Mouse (Mus musculus) intestine, embryonic 16.5 days (tissue): Measurements from ENCODE around the gene Hist2h2ab. TPM values are rescaled to one million over a fixed set of nuclear protein-coding genes. Genes with fewer than 3 reads are reported as not detected.
"Not testable (repeated sequence)": the region's sequence is repeated elsewhere in the genome, so short reads cannot be mapped to it uniquely, and the experiment has no call there.

Source experiments
- ATAC-seq: fragments of 200-750 bp; cut with Nextera tagmentation; 2 replicates; pipeline ENCODE4 v1.8.0; 2017; ENCODE audit warnings: moderate TSS enrichment, moderate library complexity
- H3K27ac ChIP-seq: fragments of 300-500 bp; sonication (generic); 2 replicates; pipeline ENCODE4 v1.5.1; 2014; ENCODE audit warnings: mild to moderate bottlenecking, low read length
- H3K27me3 ChIP-seq: fragments of 300-500 bp; sonication (generic); replicated peaks from 2 replicates; pipeline ENCODE4 v1.6.1; 2014; ENCODE audit warnings: low read length, control low read depth, mixed read lengths; ENCODE audit not compliant: control insufficient read depth, insufficient read depth
- H3K36me3 ChIP-seq: fragments of 300-500 bp; sonication (generic); 2 replicates; pipeline ENCODE4 v1.6.1; 2014; ENCODE audit warnings: low read length, control low read depth; ENCODE audit not compliant: control insufficient read depth, insufficient read depth
- H3K4me1 ChIP-seq: fragments of 300-500 bp; sonication (generic); 2 replicates; pipeline ENCODE4 v1.6.1; 2014; ENCODE audit warnings: low read length, control low read depth, mixed read lengths; ENCODE audit not compliant: control insufficient read depth, insufficient read depth
- H3K4me2 ChIP-seq: fragments of 300-500 bp; sonication (generic); 2 replicates; pipeline ENCODE4 v1.6.1; 2014; ENCODE audit warnings: low read depth, low read length, control low read depth
- H3K4me3 ChIP-seq: fragments of 300-500 bp; sonication (generic); 2 replicates; pipeline ENCODE4 v1.5.1; 2014; ENCODE audit warnings: mild to moderate bottlenecking, low read length
- H3K9ac ChIP-seq: fragments of 300-500 bp; sonication (generic); 2 replicates; pipeline ENCODE4 v1.6.1; 2014; ENCODE audit warnings: low read depth, low read length
- H3K9me3 ChIP-seq: fragments of 300-500 bp; sonication (generic); 2 replicates; pipeline ENCODE4 v1.6.1; 2016; ENCODE audit warnings: low read length, control low read depth; ENCODE audit not compliant: control insufficient read depth
- WGBS: fragments of 180-500 bp; shearing (Covaris S2); extraction: QIAGEN DNeasy Blood & Tissue Kit; methylation state at CpG from one replicate; pipeline ENCODE4 v1.1.7; 2014; 5-methylcytosine and 5-hydroxymethylcytosine counted together
- polyA plus RNA-seq: library from polyadenylated mRNA; unstranded; fragments of >200 nt; fragmentation: Nextera tagmentation; extraction: Ambion mirVana; gene quantifications from 2 replicates; pipeline ENCODE4 v1.2.1, GENCODE M21; 2015

The Hist2h2ab gene
- polyA plus RNA-seq = 0.70 TPM in 1 of 2 replicates, not detected in the other

DNA sequence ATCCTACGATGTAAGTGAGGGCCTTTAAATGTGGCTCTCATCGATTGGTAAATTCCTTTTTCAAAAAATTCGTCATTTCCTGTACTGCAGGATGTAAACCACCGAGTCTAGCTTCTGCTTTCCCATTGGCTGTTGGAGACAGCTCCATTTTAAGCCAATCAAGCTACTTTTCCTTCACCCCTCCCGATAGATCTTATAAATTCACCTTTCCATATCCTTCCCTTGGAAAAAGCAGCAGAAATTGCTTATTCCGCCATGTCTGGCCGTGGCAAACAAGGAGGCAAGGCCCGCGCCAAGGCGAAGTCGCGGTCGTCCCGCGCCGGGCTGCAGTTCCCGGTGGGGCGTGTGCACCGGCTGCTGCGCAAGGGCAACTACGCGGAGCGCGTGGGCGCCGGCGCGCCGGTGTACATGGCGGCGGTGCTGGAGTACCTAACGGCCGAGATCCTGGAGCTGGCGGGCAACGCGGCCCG is at the start of gene Hist2h2ab, which contains the start of gene Bola1:
Gene Hist2h2ab, plus strand, starts transcription at position 205 of the 470 bp plus-strand sequence.
Gene Bola1, minus strand, starts transcription at position 49 of the 470 bp plus-strand sequence.
- no peaks in the 10 kb centered on the region for H3K27me3 ChIP-seq
- peak within 1 kb of the TSS; percentile 85 for H3K4me2 ChIP-seq
- H3K9me3 ChIP-seq = no peaks in the 10 kb centered on the region
- peak within 1 kb of the TSS; percentile 68 for H3K4me3 ChIP-seq
- WGBS = under 1% methylated on average over 36 of the region's 37 CpGs
- no peaks in the 10 kb centered on the region for H3K36me3 ChIP-seq
- H3K4me1 ChIP-seq = peaks cover 18% of the 10 kb centered on the region
- H3K9ac ChIP-seq = peak within 1 kb of the TSS; percentile 84
- ATAC-seq = peak; percentile 85
- H3K27ac ChIP-seq = peak within 1 kb of the TSS; percentile 100

- Histone ChIP-seq H3K4me2 (no peak overlapping the region), H3K4me1 (peaks cover 15% of the 10 kb centered on the region), H3K4me3 (no peak overlapping the region), H3K27ac (peak overlapping the region; percentile 97; the same call in 1 of the 2 replicates), H3K9ac (peak overlapping the region; percentile 27; the same call in 1 of the 2 replicates), H3K9me3 (no peaks in the 10 kb centered on the region), H3K36me3 (peaks cover 10% of the 10 kb centered on the region; the same call in 1 of the 2 replicates), H3K27me3 (no peaks in the 10 kb centered on the region)
- WGBS = 91% methylated on average over 4 of the region's 4 CpGs
- ATAC-seq = no peak
These were observed 49.4 kb upstream of the Hist2h2ab start for GRCm38 (mm10) chr3:96170276-96170675.

DNA sequence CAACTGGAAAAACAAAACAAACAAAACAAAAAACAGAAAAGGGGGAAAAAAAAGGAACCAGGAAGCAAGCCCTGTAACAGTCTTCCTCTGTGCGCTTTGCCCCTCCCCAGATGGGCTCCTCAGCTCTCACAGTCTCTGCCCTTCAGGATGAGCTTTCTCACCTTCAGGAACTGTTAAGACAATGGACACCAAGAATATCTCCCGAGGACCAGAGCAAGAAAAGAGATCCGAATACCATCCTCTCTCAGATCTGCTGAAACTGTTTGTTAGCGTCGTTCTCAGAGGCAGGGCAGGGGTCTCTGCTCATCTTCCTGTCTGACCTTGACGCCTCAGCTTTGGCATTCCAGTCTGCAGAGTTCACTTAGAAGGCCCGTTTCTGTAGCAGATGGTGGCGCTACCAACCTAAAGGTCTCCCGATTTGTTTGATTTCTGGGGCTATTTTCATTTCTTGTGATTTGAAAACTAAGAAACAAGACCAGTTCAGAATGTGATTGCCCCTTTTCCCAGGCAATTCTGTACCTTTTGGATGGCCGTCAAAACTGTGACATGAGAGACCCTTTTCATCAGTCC is 48.6 kb upstream of the Hist2h2ab start:
- no peak for ATAC-seq
- Histone ChIP-seq H3K4me1 (peaks cover 15% of the 10 kb centered on the region), H3K27me3 (no peaks in the 10 kb centered on the region), H3K36me3 (peaks cover 10% of the 10 kb centered on the region; the same call in 1 of the 2 replicates), H3K4me3 (peak overlapping the region; percentile 89), H3K9ac (peak overlapping the region; percentile 82), H3K9me3 (no peaks in the 10 kb centered on the region), H3K4me2 (peak overlapping the region; percentile 69), H3K27ac (peak overlapping the region; percentile 97)
- WGBS = 61% methylated on average over 10 of the region's 10 CpGs

DNA sequence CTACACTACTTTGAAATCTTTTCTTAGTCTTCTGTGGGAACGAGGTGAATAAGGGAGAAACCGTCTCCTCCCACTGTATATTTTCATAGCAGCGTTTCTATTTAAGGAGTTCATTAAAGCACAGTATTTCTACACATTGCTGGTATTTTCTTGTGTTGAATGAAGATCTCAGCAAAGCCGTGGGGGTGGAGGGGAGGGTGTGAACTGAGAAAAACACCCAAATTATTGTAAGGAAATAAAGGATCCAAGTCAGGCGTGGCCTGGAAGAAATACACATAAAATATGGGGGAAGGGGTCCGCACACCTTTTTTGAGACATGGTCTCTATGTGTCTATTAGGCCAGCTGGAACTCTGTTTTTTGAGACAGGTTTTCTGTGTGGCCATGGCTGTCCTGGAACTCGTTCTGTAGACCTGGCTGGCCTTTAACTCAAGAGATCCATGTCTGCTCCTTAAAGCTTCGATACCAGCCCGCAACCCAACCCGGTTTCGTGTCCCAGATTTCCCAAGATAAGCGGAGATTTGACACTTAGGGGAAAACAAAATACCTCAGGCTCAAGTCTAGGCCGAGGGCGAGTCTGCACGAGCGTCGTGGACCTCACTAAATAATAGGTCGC is 48.0 kb upstream of the Hist2h2ab start:
- peak overlapping the region; percentile 82 for H3K9ac ChIP-seq
- no peaks in the 10 kb centered on the region for H3K9me3 ChIP-seq
- peaks cover 15% of the 10 kb centered on the region for H3K4me1 ChIP-seq
- H3K27ac ChIP-seq = peak overlapping the region; percentile 97
- H3K4me3 ChIP-seq = peak overlapping the region; percentile 89
- H3K27me3 ChIP-seq = no peaks in the 10 kb centered on the region
- peak overlapping the region; percentile 69 for H3K4me2 ChIP-seq
- peaks cover 10% of the 10 kb centered on the region; the same call in 1 of the 2 replicates for H3K36me3 ChIP-seq
- WGBS = 17% methylated on average over 18 of the region's 18 CpGs
- peak; percentile 24 for ATAC-seq

DNA sequence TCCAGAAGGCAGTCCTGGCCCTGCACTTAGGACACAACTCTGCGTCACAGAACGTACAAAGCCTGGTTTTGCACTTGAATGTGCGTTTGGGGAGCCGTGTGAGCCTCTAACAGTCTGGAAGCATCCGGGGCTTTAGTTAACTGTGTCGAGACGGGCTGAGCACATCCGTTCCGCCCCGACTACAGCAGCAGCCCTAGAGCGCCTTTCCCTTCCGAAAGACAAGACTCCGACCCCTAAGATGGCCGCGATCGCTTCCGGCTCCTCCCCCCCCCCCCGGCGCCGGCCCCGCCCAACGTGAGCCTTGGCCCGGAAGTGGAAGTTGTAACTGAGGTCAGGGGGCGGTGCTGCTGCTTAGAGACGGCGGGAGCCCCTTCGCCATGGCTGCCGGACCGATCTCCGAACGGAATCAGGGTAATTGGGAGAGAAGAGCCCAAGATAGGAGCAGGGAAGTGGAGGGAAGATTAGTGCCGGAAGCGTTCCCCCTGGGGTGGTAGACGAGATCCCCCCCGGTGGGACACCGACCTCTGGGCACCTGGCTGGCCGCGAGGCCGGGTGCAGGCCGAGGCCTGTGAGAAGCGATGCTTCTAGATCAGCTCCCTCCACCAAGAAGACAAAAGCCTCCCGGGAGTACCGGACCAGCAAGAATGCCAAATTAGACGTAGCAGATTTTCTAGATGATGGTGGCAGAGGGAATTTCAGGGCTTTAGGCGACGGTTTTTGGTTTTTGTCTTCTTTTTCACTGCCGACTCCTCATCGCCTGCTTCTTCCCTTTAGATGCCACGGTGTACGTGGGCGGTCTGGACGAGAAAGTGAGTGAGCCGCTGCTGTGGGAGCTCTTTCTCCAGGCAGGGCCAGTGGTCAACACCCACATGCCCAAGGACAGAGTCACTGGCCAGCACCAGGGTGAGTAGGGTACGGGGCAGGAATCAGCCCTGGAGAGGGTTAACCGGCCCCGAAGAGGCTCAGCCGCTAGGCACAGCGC is 47.2 kb upstream of the Hist2h2ab start, which contains the start of gene Sf3b4:
Gene Sf3b4, plus strand, starts transcription at position 136 of the 982 bp plus-strand sequence.
- peak within 1 kb of the TSS; percentile 92 for H3K4me2 ChIP-seq
- H3K27ac ChIP-seq = peak within 1 kb of the TSS; percentile 97
- no peaks in the 10 kb centered on the region for H3K9me3 ChIP-seq
- H3K4me1 ChIP-seq = peaks cover 15% of the 10 kb centered on the region
- H3K27me3 ChIP-seq = no peaks in the 10 kb centered on the region
- under 1% methylated on average over 57 of the region's 58 CpGs for WGBS
- peak within 1 kb of the TSS; percentile 82 for H3K9ac ChIP-seq
- ATAC-seq = peak; percentile 93
- H3K36me3 ChIP-seq = peaks cover 10% of the 10 kb centered on the region; the same call in 1 of the 2 replicates
- peak within 1 kb of the TSS; percentile 89 for H3K4me3 ChIP-seq

GRCm38 (mm10) chr3:96173185-96173584 is 46.5 kb upstream of the Hist2h2ab start:
- H3K36me3 ChIP-seq = peaks cover 10% of the 10 kb centered on the region; the same call in 1 of the 2 replicates
- ATAC-seq = no peak

GRCm38 (mm10) chr3:96174042-96174441 is 45.6 kb upstream of the Hist2h2ab start:
- H3K27me3 ChIP-seq, H3K4me3 ChIP-seq, H3K9me3 ChIP-seq, H3K9ac ChIP-seq, ATAC-seq, H3K27ac ChIP-seq, H3K4me2 ChIP-seq: not testable (repeated sequence)
- 78% methylated on average over 4 of the region's 4 CpGs for WGBS
- peaks cover 10% of the 10 kb centered on the region; the same call in 1 of the 2 replicates for H3K36me3 ChIP-seq
- peaks cover 15% of the 10 kb centered on the region for H3K4me1 ChIP-seq

More at GRCm38 (mm10) chr3:96173185-96173584, 46.5 kb upstream of the Hist2h2ab start:
- WGBS = 39% methylated on average over 7 of the region's 7 CpGs
- H3K4me1 ChIP-seq = peaks cover 15% of the 10 kb centered on the region
- H3K4me2 ChIP-seq = peak overlapping the region; percentile 92
- no peak overlapping the region; the same call in 1 of the 2 replicates for H3K27ac ChIP-seq
- H3K9me3 ChIP-seq = no peaks in the 10 kb centered on the region
- peak overlapping the region; percentile 82 for H3K9ac ChIP-seq
- H3K4me3 ChIP-seq = peak overlapping the region; percentile 89
- H3K27me3 ChIP-seq = no peaks in the 10 kb centered on the region

- Histone ChIP-seq H3K4me3 (no peak overlapping the region), H3K27me3 (no peaks in the 10 kb centered on the region), H3K4me2 (no peak overlapping the region), H3K27ac (no peak overlapping the region), H3K9ac (no peak overlapping the region), H3K36me3 (peaks cover 7% of the 10 kb centered on the region; the same call in 1 of the 2 replicates), H3K4me1 (peaks cover 15% of the 10 kb centered on the region), H3K9me3 (no peaks in the 10 kb centered on the region)
- ATAC-seq = no peak
- WGBS = 90% methylated on average over 6 of the region's 6 CpGs
These were observed 44.4 kb upstream of the Hist2h2ab start for GRCm38 (mm10) chr3:96175251-96175650.
